Comparison of ENCODE assay signal across 12 mouse cellular contexts in the genomic region with DNA sequence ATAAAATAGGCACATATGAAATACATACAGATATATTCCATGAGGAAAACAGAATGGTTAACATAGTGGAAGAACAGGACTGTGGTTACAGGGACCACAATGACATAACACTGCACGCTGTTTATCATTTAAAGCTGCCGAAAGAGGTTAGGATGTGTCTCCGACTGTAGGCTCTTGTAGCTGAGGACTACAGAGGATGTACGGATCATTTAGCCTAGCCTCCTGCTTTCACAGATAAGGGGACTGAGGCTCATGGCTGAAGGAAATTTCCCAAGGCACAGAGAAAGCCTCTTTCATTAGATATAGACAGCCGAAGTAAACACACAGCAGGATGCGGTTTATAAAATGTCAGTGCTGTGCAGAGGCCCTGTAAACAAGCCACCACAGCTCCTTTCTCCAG. TPM values are rescaled to one million over a fixed set of nuclear protein-coding genes. Genes with fewer than 3 reads are reported as not detected.
DNase-seq lines count a peak whose midpoint lies in the region; ATAC-seq and TF ChIP-seq lines count a peak whose summit lies in the region.
"Had no signal": no experiment of that assay in that cellular context is flagged by ENCODE, and none has a peak within 500 bp of the region (broad histone marks: within the 10 kb centered on the region; RNA-seq: fewer than 3 reads in every experiment).

No protein-coding gene starts in this region.

- H3K36me3 ChIP-seq in kidney, adult 2 months (ENCODE audit: control insufficient read depth, insufficient read depth, low read length), result no peaks in the 10 kb centered on the region
- H3K36me3 ChIP-seq: limb, embryonic 13.5 days had no signal

- no peaks in the 10 kb centered on the region for H3K27me3 ChIP-seq in kidney, adult 2 months (replicated peaks; ENCODE audit: control insufficient read depth, insufficient read depth, low read length)
- H3K27me3 ChIP-seq: limb, embryonic 13.5 days had no signal

- no peak for TF ChIP-seq POLR2A in kidney, adult 2 months (IDR thresholded peaks at IDR 0.05; ENCODE audit: low read depth, low read length)

- 0 out of 2 replicates have a peak, but pooled peaks have one; percentile 54 for ATAC-seq in erythroid progenitor cell, adult 5-6 weeks (replicated peaks; ENCODE audit: low FRiP score, poor library complexity, severe bottlenecking)
- ATAC-seq in megakaryocyte progenitor cell, adult 5-6 weeks (replicated peaks; ENCODE audit: poor library complexity), result peak; percentile 56
- ATAC-seq: forebrain, embryonic 16.5 days had no signal

- no peak overlapping the region for H3K4me3 ChIP-seq in kidney, adult 2 months (ENCODE audit: insufficient read depth, low read depth, low read length)
- H3K4me3 ChIP-seq: layer of hippocampus, adult 2 months; limb, embryonic 13.5 days had no signal

- H3K4me1 ChIP-seq in kidney, adult 2 months (ENCODE audit: control insufficient read depth, insufficient read depth, low read length), result no peaks in the 10 kb centered on the region

- peak overlapping the region; percentile 69 for H3K27ac ChIP-seq in kidney, adult 2 months (ENCODE audit: insufficient read depth, low read depth, low read length)
- H3K27ac ChIP-seq: layer of hippocampus, adult 2 months; limb, embryonic 13.5 days had no signal

- TF ChIP-seq CTCF in kidney, adult 2 months (conservative IDR thresholded peaks at IDR 0.05; ENCODE audit: insufficient read depth, insufficient read length, low read depth, low read length), result no peak

- no peak for DNase-seq in kidney, adult 2 months
- DNase-seq in kidney, postnatal 10 days, result no peak
- DNase-seq in brain, adult 2 months (ENCODE audit: low read depth, low spot score), result peak; percentile 12
- no peak for DNase-seq in adrenal gland, postnatal 14 days
- no peak for DNase-seq in spleen, postnatal 10 days (ENCODE audit: low spot score in 2 of 2)
- DNase-seq: retina, postnatal 1 day; thymus, postnatal 36 days had no signal

- 57% methylated on average over 6 of the region's 6 CpGs for WGBS in kidney, adult 2 months

RNA-seq across cellular contexts. Expression of a gene that starts 8.5 kb away (rescaled TPM):
- 3.3 and 6.1 TPM in 2 replicates for polyA plus RNA-seq in kidney, adult 2 months (2012; rRNA removed)
- 11.9 and 21.8 TPM in 2 replicates for total RNA-seq in erythroid progenitor cell, adult 5-6 weeks (2015; ENCODE audit: low replicate concordance)
- total RNA-seq in erythroid progenitor cell, adult 5-6 weeks (2017; ENCODE audit: low replicate concordance), result 4.4 and 8.9 TPM in 2 replicates
- 25.3 and 25.9 TPM in 2 replicates for total RNA-seq in megakaryocyte progenitor cell, adult 5-6 weeks (2015)
- 34.4 and 35.6 TPM in 2 replicates for total RNA-seq in megakaryocyte progenitor cell, adult 5-6 weeks (2017)
- 22.6 and 25.5 TPM in 2 replicates for total RNA-seq in adrenal gland, postnatal 14 days (2021)
